In genomic region chr4:70621431-70621837, GRCm38 (mm10) we compare ENCODE assay signal across 10 mouse cellular contexts.
DNase-seq lines count a peak whose midpoint lies in the region; ATAC-seq and TF ChIP-seq lines count a peak whose summit lies in the region.
"Had no signal": no experiment of that assay in that cellular context is flagged by ENCODE, and none has a peak within 500 bp of the region (broad histone marks: within the 10 kb centered on the region; RNA-seq: fewer than 3 reads in every experiment).

No protein-coding gene starts in this region.

- no peaks in the 10 kb centered on the region for H3K79me2 ChIP-seq in heart, adult 2 months (replicated peaks; ENCODE audit: control insufficient read depth, insufficient read depth, low read length)

- H3K4me2 ChIP-seq in heart, embryonic 12.5 days, result no peak overlapping the region
- H3K4me2 ChIP-seq: heart, embryonic 13.5 days had no signal

- no peaks in the 10 kb centered on the region for H3K27me3 ChIP-seq in heart, adult 2 months (ENCODE audit: control insufficient read depth, insufficient read depth, low read length)
- H3K27me3 ChIP-seq in heart, embryonic 12.5 days (replicated peaks), result no peaks in the 10 kb centered on the region
- H3K27me3 ChIP-seq: heart, embryonic 13.5 days; megakaryocyte, embryonic 14.5 days had no signal

- WGBS in heart, adult 2 months, result 42% methylated on average over 2 of the region's 2 CpGs
- WGBS in heart, embryonic 12.5 days, result 42% methylated on average over 2 of the region's 2 CpGs

- no peak for DNase-seq in heart, adult 2 months
- DNase-seq in 416B (ENCODE audit: low read depth), result peak; percentile 71
- peak; percentile 29 for DNase-seq in adrenal gland, postnatal 25 days
- DNase-seq in lung, adult 18-20 months, result peak; percentile 8 to 44
- DNase-seq in testis, postnatal 10 days (ENCODE audit: low spot score), result no peak
- no peak for DNase-seq in urinary bladder, adult 18-20 months (ENCODE audit: low spot score in 2 of 2)
- DNase-seq in ovary, postnatal 36 days (ENCODE audit: low spot score), result no peak

- no peaks in the 10 kb centered on the region for H3K4me1 ChIP-seq in heart, adult 2 months (ENCODE audit: control insufficient read depth, insufficient read depth, low read length)
- no peaks in the 10 kb centered on the region for H3K4me1 ChIP-seq in heart, embryonic 12.5 days (replicated peaks)
- H3K4me1 ChIP-seq: heart, embryonic 13.5 days; megakaryocyte, embryonic 14.5 days had no signal

- TF ChIP-seq CTCF in heart, adult 2 months (IDR thresholded peaks at IDR 0.05), result peak; percentile 62

- H3K27ac ChIP-seq in heart, adult 2 months, result no peak overlapping the region
- H3K27ac ChIP-seq in heart, embryonic 12.5 days (ENCODE audit: poor library complexity, severe bottlenecking), result no peak overlapping the region
- H3K27ac ChIP-seq: heart, embryonic 13.5 days had no signal

- H3K4me3 ChIP-seq in heart, adult 2 months, result no peak overlapping the region
- no peak overlapping the region for H3K4me3 ChIP-seq in heart, embryonic 12.5 days
- H3K4me3 ChIP-seq: heart, embryonic 13.5 days; megakaryocyte, embryonic 14.5 days had no signal

- intact Hi-C loops in heart, adult 2 months (cut with DNase I), result no loop called here

- TF ChIP-seq EP300 in heart, adult 2 months (IDR thresholded peaks at IDR 0.05; ENCODE audit: insufficient read depth, low read depth, low read length), result no peak

- H3K9me3 ChIP-seq in heart, embryonic 12.5 days (replicated peaks), result no peaks in the 10 kb centered on the region
- H3K9me3 ChIP-seq: heart, embryonic 13.5 days; megakaryocyte, embryonic 14.5 days had no signal

- no peak for TF ChIP-seq POLR2A in heart, adult 2 months (IDR thresholded peaks at IDR 0.05; ENCODE audit: insufficient read depth, low read depth, low read length)

- no peak overlapping the region for H3K9ac ChIP-seq in heart, adult 2 months (ENCODE audit: low read depth, low read length)
- no peak overlapping the region for H3K9ac ChIP-seq in heart, embryonic 12.5 days
- H3K9ac ChIP-seq: heart, embryonic 13.5 days had no signal

- ATAC-seq in heart, embryonic 12.5 days (ENCODE audit: insufficient number of reproducible peaks, low FRiP score), result no peak

- no peaks in the 10 kb centered on the region for H3K36me3 ChIP-seq in heart, adult 2 months (ENCODE audit: control insufficient read depth, insufficient read depth, low read length)
- no peaks in the 10 kb centered on the region for H3K36me3 ChIP-seq in heart, embryonic 12.5 days
- H3K36me3 ChIP-seq: heart, embryonic 13.5 days had no signal

Comparison
In these comparisons a context has a peak if more than half of its experiments do, and no peak if none do; other contexts are left out.
1. DNase-seq: peak in 416B (single experiment), adrenal gland, postnatal 25 days (single experiment) and lung, adult 18-20 months (2 of 2); none in heart, adult 2 months (0 of 2), testis, postnatal 10 days (single experiment), urinary bladder, adult 18-20 months (0 of 2) and ovary, postnatal 36 days (single experiment).